Mouse (Mus musculus): Measurements from ENCODE around the gene Slc50a1.

DNA sequence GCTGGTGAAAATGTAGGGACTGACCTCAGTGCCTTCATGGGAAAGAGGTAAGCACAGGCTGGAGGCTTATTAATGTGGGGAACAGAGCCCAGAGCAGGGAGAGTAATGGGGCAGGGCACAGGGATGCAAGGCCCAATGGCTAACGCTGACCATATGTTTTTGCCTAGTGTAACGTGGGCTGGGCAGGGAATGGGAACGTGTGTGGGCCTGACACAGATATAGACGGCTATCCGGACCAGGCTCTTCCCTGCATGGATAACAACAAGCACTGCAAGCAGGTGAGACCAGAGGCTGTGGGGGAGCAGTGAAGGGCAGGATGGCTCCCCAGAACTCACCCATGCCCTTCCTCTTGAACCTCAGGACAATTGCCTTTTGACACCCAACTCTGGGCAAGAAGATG, 49.2 kb downstream of the Slc50a1 start:
- TF ChIP-seq CTCF (IDR thresholded peaks at IDR 0.05; ENCODE audit: insufficient read depth, low read length) = no peak
- no peak for TF ChIP-seq POLR2A (IDR thresholded peaks at IDR 0.05; ENCODE audit: borderline replicate concordance, extremely low read depth, low read depth, low read length)
